Mouse (Mus musculus) layer of hippocampus, adult 18-20 months (tissue): ENCODE data around the gene Grin2a. TPM values are rescaled to one million over a fixed set of nuclear protein-coding genes. Genes with fewer than 3 reads are reported as not detected.

ENCODE experiments used
- DNase-seq, 2 experiments: peaks; one replicate each; pipeline ENCODE4 v3.0.0; 2022; ENCODE audit warnings: low spot score in 2 of 2
- total RNA-seq, 2 experiments: library from RNA; stranded (reverse); gene quantifications; 2 replicates each; pipeline ENCODE4 v1.2.3; 2021

Gene Grin2a
- total RNA-seq, 2 experiments from 2014 or later: 327 to 355 TPM

GRCm38 (mm10) chr16:9873001-9873400, 122.4 kb downstream of the Grin2a start:
- DNase-seq: no peak

- DNase-seq: no peak
Measured at GRCm38 (mm10) chr16:9865710-9866109, 129.7 kb downstream of the Grin2a start.

- DNase-seq: no peak
Measured at GRCm38 (mm10) chr16:9865039-9865438, 130.3 kb downstream of the Grin2a start.

GRCm38 (mm10) chr16:9857758-9858157, 137.6 kb downstream of the Grin2a start:
- DNase-seq: no peak

- peak; percentile 84 to 92 for DNase-seq
Measured at GRCm38 (mm10) chr16:9851265-9851988, 143.9 kb downstream of the Grin2a start.

GRCm38 (mm10) chr16:9841496-9841895, 153.9 kb downstream of the Grin2a start:
- no peak for DNase-seq

GRCm38 (mm10) chr16:9836542-9836941, 158.8 kb downstream of the Grin2a start:
- no peak for DNase-seq

- DNase-seq: no peak
Measured at GRCm38 (mm10) chr16:9834236-9834635, 161.1 kb downstream of the Grin2a start.

- DNase-seq: peak in 1 of 2 experiments; percentile 46
Measured at GRCm38 (mm10) chr16:9825110-9825483, 170.3 kb downstream of the Grin2a start.

GRCm38 (mm10) chr16:9824436-9825109, 170.8 kb downstream of the Grin2a start:
- DNase-seq: no peak

- no peak for DNase-seq
Measured at GRCm38 (mm10) chr16:9823686-9824085, 171.7 kb downstream of the Grin2a start.

- DNase-seq: no peak
Measured at GRCm38 (mm10) chr16:9819508-9819907, 175.9 kb downstream of the Grin2a start.

GRCm38 (mm10) chr16:9801338-9801737, 194.0 kb downstream of the Grin2a start:
- peak; percentile 71 to 88 for DNase-seq

GRCm38 (mm10) chr16:9800221-9800620, 195.1 kb downstream of the Grin2a start:
- no peak for DNase-seq

- DNase-seq: peak; percentile 79 to 86
Measured at GRCm38 (mm10) chr16:9792976-9793375, 202.4 kb downstream of the Grin2a start.

- DNase-seq: no peak
Measured at GRCm38 (mm10) chr16:9786261-9786660, 209.1 kb downstream of the Grin2a start.

- peak; percentile 63 to 86 for DNase-seq
Measured at GRCm38 (mm10) chr16:9785821-9786220, 209.5 kb downstream of the Grin2a start.

GRCm38 (mm10) chr16:9768981-9769380, 226.4 kb downstream of the Grin2a start:
- no peak for DNase-seq

- peak; percentile 86 to 90 for DNase-seq
Measured at GRCm38 (mm10) chr16:9768356-9768755, 227.0 kb downstream of the Grin2a start.

- DNase-seq: no peak
Measured at GRCm38 (mm10) chr16:9767946-9768345, 227.4 kb downstream of the Grin2a start.

- no peak for DNase-seq
Measured at GRCm38 (mm10) chr16:9764086-9764485, 231.3 kb downstream of the Grin2a start.

- no peak for DNase-seq
Measured at GRCm38 (mm10) chr16:9760347-9760746, 235.0 kb downstream of the Grin2a start.

- DNase-seq: no peak
Measured at GRCm38 (mm10) chr16:9756849-9757248, 238.5 kb downstream of the Grin2a start.
